Mouse (Mus musculus): Measurements from ENCODE around the gene Lrrc73. TPM values are rescaled to one million over a fixed set of nuclear protein-coding genes. Genes with fewer than 3 reads are reported as not detected.

Lrrc73 gene
- polyA plus RNA-seq, 1 experiment: 0.27 TPM

DNA sequence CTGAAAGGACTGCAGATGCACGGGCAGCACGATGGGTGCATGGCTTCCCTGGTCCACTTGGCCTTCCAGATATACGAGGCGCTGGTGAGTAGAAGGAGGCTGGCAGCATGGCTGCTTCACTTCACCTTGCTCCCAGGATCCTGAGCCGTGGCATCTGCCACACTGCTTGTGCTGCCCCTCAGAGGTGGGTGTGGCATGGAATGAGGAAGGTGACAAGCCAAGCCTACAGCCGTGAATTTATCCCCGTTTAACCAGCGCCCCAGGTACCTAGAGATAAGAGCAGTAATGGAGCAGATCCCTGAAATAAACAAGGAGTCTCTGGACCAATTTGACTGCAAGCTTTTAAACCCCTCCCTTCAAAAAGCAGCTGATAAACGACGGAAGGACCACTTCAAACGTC is 11.9 kb upstream of the Lrrc73 start:
- peaks cover 96% of the 10 kb centered on the region for H3K36me3 ChIP-seq (ENCODE audit: control insufficient read depth)
- no peaks in the 10 kb centered on the region for H3K9me3 ChIP-seq (ENCODE audit: control insufficient read depth, low read length)
- H3K4me3 ChIP-seq (replicated peaks): no peak overlapping the region
- no peaks in the 10 kb centered on the region for H3K27me3 ChIP-seq (ENCODE audit: control insufficient read depth)
- peaks cover 24% of the 10 kb centered on the region for H3K4me1 ChIP-seq (ENCODE audit: control insufficient read depth)
- TF ChIP-seq TAL1 (IDR thresholded peaks at IDR 0.05; ENCODE audit: low read length): no peak
- TF ChIP-seq GATA1 (IDR thresholded peaks at IDR 0.05; ENCODE audit: low read length): no peak

DNA sequence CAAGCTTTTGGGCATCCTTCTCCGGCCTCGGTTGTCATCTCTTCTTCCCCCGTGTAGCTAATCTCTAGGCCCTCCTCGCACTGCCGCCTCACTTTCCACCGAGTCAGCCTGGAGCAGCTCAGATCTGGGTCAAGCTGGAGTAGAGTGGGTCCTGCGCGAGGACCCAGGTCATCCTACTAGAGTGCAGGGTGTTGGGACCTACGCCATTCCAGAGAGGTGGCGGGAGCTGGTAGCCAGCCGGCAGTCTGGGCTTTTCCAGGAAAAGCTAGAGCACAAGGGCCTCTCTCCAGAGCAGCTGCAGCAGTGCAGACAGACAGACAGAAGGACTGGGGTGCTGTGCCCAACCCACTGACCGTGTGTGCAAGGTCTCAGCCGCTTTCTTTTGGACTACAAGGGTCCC is 11.1 kb upstream of the Lrrc73 start:
- Histone ChIP-seq H3K27me3 (ENCODE audit: control insufficient read depth) (no peaks in the 10 kb centered on the region), H3K4me1 (ENCODE audit: control insufficient read depth) (peaks cover 24% of the 10 kb centered on the region), H3K4me3 (replicated peaks) (no peak overlapping the region), H3K9me3 (ENCODE audit: control insufficient read depth, low read length) (no peaks in the 10 kb centered on the region), H3K36me3 (ENCODE audit: control insufficient read depth) (peaks cover 93% of the 10 kb centered on the region)
- no peak for TF ChIP-seq GATA1 (IDR thresholded peaks at IDR 0.05; ENCODE audit: low read length)
- no peak for TF ChIP-seq TAL1 (IDR thresholded peaks at IDR 0.05; ENCODE audit: low read length)

DNA sequence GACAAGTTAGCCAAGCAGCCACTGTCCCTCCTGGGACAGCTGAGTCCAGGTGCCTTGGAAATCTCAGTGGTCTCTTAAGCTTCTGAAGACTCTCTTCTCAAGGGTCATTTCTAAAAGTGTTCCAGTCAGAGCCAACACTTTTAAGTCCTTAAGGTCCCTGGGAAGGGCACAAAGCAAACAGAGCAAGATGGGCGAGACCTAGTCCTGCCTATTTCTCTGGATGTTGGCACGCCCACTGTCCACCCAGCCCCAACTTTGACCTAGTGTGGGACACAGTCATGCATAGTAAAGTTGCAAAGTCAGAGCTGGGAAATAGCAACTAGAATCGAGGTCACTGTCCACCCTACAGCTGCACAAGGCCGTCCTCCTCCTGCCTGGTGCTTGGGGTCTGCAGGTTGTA is 10.3 kb upstream of the Lrrc73 start:
- Histone ChIP-seq H3K27me3 (ENCODE audit: control insufficient read depth) (no peaks in the 10 kb centered on the region), H3K36me3 (ENCODE audit: control insufficient read depth) (peaks cover 87% of the 10 kb centered on the region), H3K4me3 (replicated peaks) (no peak overlapping the region), H3K9me3 (ENCODE audit: control insufficient read depth, low read length) (no peaks in the 10 kb centered on the region), H3K4me1 (ENCODE audit: control insufficient read depth) (peaks cover 23% of the 10 kb centered on the region)
- TF ChIP-seq GATA1 (IDR thresholded peaks at IDR 0.05; ENCODE audit: low read length): no peak
- TF ChIP-seq TAL1 (IDR thresholded peaks at IDR 0.05; ENCODE audit: low read length): no peak

DNA sequence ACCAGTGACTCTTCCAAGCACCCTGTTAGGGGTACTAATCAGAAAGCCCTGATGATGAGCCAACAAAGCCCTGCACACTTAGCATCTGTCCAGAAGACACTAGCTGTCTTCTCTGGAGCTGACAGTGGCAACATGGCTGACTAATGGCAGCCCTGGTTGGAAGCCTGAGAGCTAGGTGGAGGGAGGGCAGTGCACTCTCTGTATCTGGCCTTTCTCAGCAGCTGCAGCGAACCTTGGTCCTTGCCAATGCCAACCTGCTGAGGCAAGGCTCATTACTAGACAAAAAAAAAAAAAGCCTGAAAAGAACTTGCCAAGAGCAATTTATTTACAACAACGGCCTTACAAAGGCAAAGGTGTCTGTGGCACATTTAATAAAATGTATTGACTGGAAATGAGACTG is 9.7 kb upstream of the Lrrc73 start:
- Histone ChIP-seq H3K4me1 (ENCODE audit: control insufficient read depth) (peaks cover 25% of the 10 kb centered on the region), H3K9me3 (ENCODE audit: control insufficient read depth, low read length) (no peaks in the 10 kb centered on the region), H3K4me3 (replicated peaks) (no peak overlapping the region), H3K27me3 (ENCODE audit: control insufficient read depth) (no peaks in the 10 kb centered on the region), H3K36me3 (ENCODE audit: control insufficient read depth) (peaks cover 81% of the 10 kb centered on the region)
- no peak for TF ChIP-seq TAL1 (IDR thresholded peaks at IDR 0.05; ENCODE audit: low read length)
- no peak for TF ChIP-seq GATA1 (IDR thresholded peaks at IDR 0.05; ENCODE audit: low read length)

DNA sequence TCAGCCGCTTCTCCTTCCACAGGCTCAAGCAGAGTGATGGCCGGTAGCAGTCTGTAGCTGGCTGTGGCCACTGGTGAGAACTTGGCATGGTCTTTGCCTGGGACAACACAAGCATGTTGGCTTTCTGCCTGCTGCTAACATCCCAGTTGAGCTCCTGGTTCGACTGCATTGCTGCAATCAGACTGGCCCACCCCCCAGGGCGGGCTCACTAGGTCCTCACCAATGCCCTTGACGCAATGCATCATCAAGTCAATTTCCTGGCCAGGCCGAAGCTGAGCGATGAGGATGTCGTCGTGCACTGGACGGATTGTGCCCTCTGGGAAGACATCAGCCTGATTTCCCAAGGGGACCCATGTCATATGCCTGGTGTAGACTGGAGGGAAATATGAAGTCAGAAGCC is 8.8 kb upstream of the Lrrc73 start:
- no peaks in the 10 kb centered on the region for H3K27me3 ChIP-seq (ENCODE audit: control insufficient read depth)
- H3K4me1 ChIP-seq (ENCODE audit: control insufficient read depth): peaks cover 34% of the 10 kb centered on the region
- H3K9me3 ChIP-seq (ENCODE audit: control insufficient read depth, low read length): no peaks in the 10 kb centered on the region
- H3K4me3 ChIP-seq (replicated peaks): no peak overlapping the region
- H3K36me3 ChIP-seq (ENCODE audit: control insufficient read depth): peaks cover 81% of the 10 kb centered on the region
- TF ChIP-seq TAL1 (IDR thresholded peaks at IDR 0.05; ENCODE audit: low read length) (no peak), GATA1 (IDR thresholded peaks at IDR 0.05; ENCODE audit: low read length) (no peak)

DNA sequence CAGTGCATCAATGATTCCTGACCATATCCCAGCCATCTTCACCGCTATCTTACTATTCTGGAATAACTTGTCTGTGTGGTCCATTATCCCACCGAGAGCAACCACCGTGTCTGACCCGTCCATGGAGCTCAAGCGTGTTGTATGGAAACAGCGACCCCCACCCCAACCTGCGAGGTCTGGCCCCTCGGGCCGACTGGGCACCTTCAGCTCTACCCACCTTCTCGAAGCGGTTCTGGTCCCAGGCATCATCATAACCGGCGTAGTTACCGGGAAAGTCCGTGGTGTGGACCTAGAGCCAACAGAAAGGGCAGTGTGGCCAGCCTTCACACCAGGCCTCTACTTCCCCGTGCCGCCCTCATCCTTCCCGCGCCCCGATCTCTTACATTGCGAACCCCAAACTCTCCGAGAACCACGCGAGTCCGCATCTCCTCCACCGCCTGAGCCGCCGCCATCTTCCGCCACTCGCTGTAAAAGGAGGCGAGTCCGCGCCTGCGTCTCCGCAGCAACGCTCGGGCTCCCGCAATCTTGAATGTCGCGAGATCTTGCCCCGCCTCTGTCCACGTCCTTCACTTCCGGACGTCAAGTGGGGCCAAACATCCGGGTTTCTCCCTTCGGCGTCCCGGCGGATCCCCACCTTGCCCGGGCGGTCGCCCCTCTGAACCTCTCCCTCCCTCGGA is 5.7 kb upstream of the Lrrc73 start, which contains the start of the genes Polr1c and Yipf3:
Polr1c (minus strand) TSS at position 543 of the 677 bp plus-strand sequence.
Yipf3 (plus strand) TSS at position 569 of the 677 bp plus-strand sequence.
- Histone ChIP-seq H3K27me3 (ENCODE audit: control insufficient read depth) (no peaks in the 10 kb centered on the region), H3K4me1 (ENCODE audit: control insufficient read depth) (peaks cover 41% of the 10 kb centered on the region), H3K36me3 (ENCODE audit: control insufficient read depth) (peaks cover 84% of the 10 kb centered on the region), H3K4me3 (replicated peaks) (peak within 1 kb of the TSS; percentile 67), H3K9me3 (ENCODE audit: control insufficient read depth, low read length) (no peaks in the 10 kb centered on the region)
- no peak for TF ChIP-seq TAL1 (IDR thresholded peaks at IDR 0.05; ENCODE audit: low read length)
- TF ChIP-seq GATA1 (IDR thresholded peaks at IDR 0.05; ENCODE audit: low read length): no peak

DNA sequence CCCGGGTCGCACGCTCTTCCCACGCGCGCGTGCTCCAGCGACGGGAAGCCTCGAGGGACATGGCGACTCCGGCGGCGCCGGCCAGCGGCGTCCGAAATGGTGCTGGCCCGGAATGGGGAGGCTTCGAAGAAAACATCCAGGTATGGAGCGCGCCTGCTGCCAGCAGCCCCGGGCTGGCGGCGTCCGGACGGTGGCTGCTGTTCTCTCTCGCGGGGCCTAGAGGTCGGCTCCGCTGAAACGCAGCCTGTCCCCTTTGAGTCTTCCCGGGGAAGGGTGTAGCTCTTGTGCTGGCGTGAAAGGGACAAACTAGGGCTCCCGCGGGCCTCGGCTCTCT is 5.2 kb upstream of the Lrrc73 start:
- peak overlapping the region; percentile 67 for H3K4me3 ChIP-seq (replicated peaks)
- no peak for TF ChIP-seq GATA1 (IDR thresholded peaks at IDR 0.05; ENCODE audit: low read length)
- TF ChIP-seq TAL1 (IDR thresholded peaks at IDR 0.05; ENCODE audit: low read length): no peak
- H3K27me3 ChIP-seq (ENCODE audit: control insufficient read depth): peaks cover 4% of the 10 kb centered on the region
- peaks cover 46% of the 10 kb centered on the region for H3K4me1 ChIP-seq (ENCODE audit: control insufficient read depth)
- peaks cover 81% of the 10 kb centered on the region for H3K36me3 ChIP-seq (ENCODE audit: control insufficient read depth)
- no peaks in the 10 kb centered on the region for H3K9me3 ChIP-seq (ENCODE audit: control insufficient read depth, low read length)

DNA sequence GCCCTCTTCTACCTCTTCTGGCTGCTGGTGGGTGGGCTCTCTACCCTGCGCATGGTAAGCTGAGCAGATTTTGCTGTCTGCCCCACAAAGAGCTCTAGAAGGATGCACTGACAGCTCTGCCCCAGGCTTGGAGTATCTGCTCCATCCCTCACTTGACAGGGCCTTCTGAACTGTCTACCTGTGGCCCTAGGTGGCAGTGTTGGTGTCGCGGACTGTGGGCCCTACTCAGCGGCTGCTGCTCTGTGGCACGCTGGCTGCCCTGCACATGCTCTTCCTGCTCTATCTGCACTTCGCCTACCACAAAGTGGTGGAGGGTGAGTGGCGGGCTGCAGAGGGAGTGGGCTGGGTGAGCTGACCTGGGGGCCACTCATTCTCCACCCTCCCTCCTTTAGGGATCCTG is 2.2 kb upstream of the Lrrc73 start:
- H3K9me3 ChIP-seq (ENCODE audit: control insufficient read depth, low read length): no peaks in the 10 kb centered on the region; the same call in 1 of the 2 replicates
- H3K4me3 ChIP-seq (replicated peaks): no peak overlapping the region
- no peak for TF ChIP-seq GATA1 (IDR thresholded peaks at IDR 0.05; ENCODE audit: low read length)
- no peak for TF ChIP-seq TAL1 (IDR thresholded peaks at IDR 0.05; ENCODE audit: low read length)
- H3K27me3 ChIP-seq (ENCODE audit: control insufficient read depth): peaks cover 34% of the 10 kb centered on the region
- peaks cover 50% of the 10 kb centered on the region for H3K36me3 ChIP-seq (ENCODE audit: control insufficient read depth)
- H3K4me1 ChIP-seq (ENCODE audit: control insufficient read depth): peaks cover 53% of the 10 kb centered on the region

DNA sequence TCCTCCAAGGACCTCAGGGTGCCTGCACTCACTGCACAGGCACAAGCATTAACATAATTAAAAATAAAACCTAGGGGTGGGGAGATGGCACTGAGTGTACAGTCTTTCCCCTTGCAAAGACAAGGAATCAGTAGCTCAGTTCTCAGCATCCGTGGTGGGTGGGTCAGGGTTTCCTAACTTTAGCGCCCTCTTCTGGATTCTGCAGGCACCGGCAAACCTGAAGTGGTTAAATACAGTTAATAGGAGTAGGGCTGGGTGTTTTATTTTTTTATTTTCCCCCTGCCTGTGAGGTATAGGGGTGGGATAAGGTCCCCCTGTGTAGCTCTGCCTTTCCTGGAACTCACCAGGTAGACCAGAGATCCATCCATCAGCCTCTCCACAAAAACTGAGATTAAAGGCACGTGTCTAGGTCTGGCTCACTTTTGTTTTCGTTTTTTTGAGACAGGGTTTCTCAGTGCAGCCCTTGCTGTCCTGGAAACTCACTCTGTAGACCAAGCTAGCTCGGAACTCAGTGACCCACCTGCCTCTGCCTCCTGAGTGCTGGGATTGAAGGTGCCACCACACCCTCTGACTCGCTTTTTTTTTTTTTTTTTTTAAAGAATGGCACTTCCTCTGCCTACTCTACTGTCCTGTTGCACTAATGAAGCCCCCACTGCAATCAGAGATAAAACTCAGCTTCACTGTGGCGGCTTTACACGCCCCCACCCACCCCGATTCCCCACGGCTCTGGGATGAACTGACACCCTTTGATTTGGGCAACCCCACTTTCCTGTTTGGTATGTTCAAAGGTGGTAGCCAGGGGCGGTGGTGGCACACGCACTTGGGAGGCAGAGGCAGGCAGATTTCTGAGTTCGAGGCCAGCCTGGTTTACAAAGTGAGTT is 520 bp upstream of the Lrrc73 start:
- H3K36me3 ChIP-seq (ENCODE audit: control insufficient read depth): peaks cover 52% of the 10 kb centered on the region
- no peaks in the 10 kb centered on the region; the same call in 1 of the 2 replicates for H3K9me3 ChIP-seq (ENCODE audit: control insufficient read depth, low read length)
- no peak overlapping the region for H3K4me3 ChIP-seq (replicated peaks)
- peaks cover 40% of the 10 kb centered on the region for H3K4me1 ChIP-seq (ENCODE audit: control insufficient read depth)
- peaks cover 37% of the 10 kb centered on the region for H3K27me3 ChIP-seq (ENCODE audit: control insufficient read depth)
- TF ChIP-seq TAL1 (IDR thresholded peaks at IDR 0.05; ENCODE audit: low read length): no peak
- no peak for TF ChIP-seq GATA1 (IDR thresholded peaks at IDR 0.05; ENCODE audit: low read length)

Data from erythroblast, embryonic 14.5 days (primary cell).